Mouse (Mus musculus): ENCODE measurements around the gene St6galnac5. TPM values are rescaled to one million over a fixed set of nuclear protein-coding genes. Genes with fewer than 3 reads are reported as not detected.

St6galnac5 gene
- polyA plus RNA-seq, 1 experiment from 2014 or later: 0.66 TPM

- no peaks in the 10 kb centered on the region for H3K36me3 ChIP-seq (ENCODE audit: insufficient read depth, low read length)
- no peaks in the 10 kb centered on the region for H3K27me3 ChIP-seq (ENCODE audit: insufficient read depth, low read length)
- no peak for ATAC-seq (replicated peaks; ENCODE audit: low FRiP score, low read depth)
- no peak overlapping the region for H3K27ac ChIP-seq
- peak; percentile 28 for DNase-seq (ENCODE audit: low spot score)
- TF ChIP-seq CTCF (IDR thresholded peaks at IDR 0.05; ENCODE audit: low read depth): no peak
- no peak overlapping the region for H3K9ac ChIP-seq (ENCODE audit: low read depth, low read length)
- 56% methylated on average over 11 of the region's 11 CpGs for WGBS
- no peaks in the 10 kb centered on the region for H3K9me3 ChIP-seq (replicated peaks; ENCODE audit: low read length)
- no peak overlapping the region for H3K4me3 ChIP-seq (replicated peaks; ENCODE audit: low read depth, low read length)
- H3K4me2 ChIP-seq (ENCODE audit: low read length): no peak overlapping the region
- no peaks in the 10 kb centered on the region for H3K4me1 ChIP-seq (replicated peaks; ENCODE audit: insufficient read depth, low read length)
Measured at GRCm38 (mm10) chr3:152951634-152952545, 30.2 kb downstream of the St6galnac5 start.

- 0 out of 2 replicates have a peak, but pooled peaks have one; percentile 18 for TF ChIP-seq CTCF (IDR thresholded peaks at IDR 0.05; ENCODE audit: low read depth)
- 93% methylated on average over 9 of the region's 9 CpGs for WGBS
Measured at GRCm38 (mm10) chr3:152950914-152951313, 31.1 kb downstream of the St6galnac5 start.

GRCm38 (mm10) chr3:152950299-152950698, 31.7 kb downstream of the St6galnac5 start:
- Histone ChIP-seq H3K4me3 (replicated peaks; ENCODE audit: low read depth, low read length) (no peak overlapping the region), H3K9ac (ENCODE audit: low read depth, low read length) (no peak overlapping the region), H3K27ac (no peak overlapping the region), H3K9me3 (replicated peaks; ENCODE audit: low read length) (no peaks in the 10 kb centered on the region), H3K36me3 (ENCODE audit: insufficient read depth, low read length) (no peaks in the 10 kb centered on the region), H3K27me3 (ENCODE audit: insufficient read depth, low read length) (no peaks in the 10 kb centered on the region), H3K4me2 (ENCODE audit: low read length) (no peak overlapping the region), H3K4me1 (replicated peaks; ENCODE audit: insufficient read depth, low read length) (no peaks in the 10 kb centered on the region)
- DNase-seq (ENCODE audit: low spot score): no peak
- WGBS: 91% methylated on average over 5 of the region's 5 CpGs
- no peak for ATAC-seq (replicated peaks; ENCODE audit: low FRiP score, low read depth)
- TF ChIP-seq CTCF (IDR thresholded peaks at IDR 0.05; ENCODE audit: low read depth): no peak

More at GRCm38 (mm10) chr3:152950914-152951313, 31.1 kb downstream of the St6galnac5 start:
- Histone ChIP-seq H3K9me3 (replicated peaks; ENCODE audit: low read length) (no peaks in the 10 kb centered on the region), H3K27me3 (ENCODE audit: insufficient read depth, low read length) (no peaks in the 10 kb centered on the region), H3K36me3 (ENCODE audit: insufficient read depth, low read length) (no peaks in the 10 kb centered on the region), H3K9ac (ENCODE audit: low read depth, low read length) (no peak overlapping the region), H3K4me2 (ENCODE audit: low read length) (no peak overlapping the region), H3K27ac (no peak overlapping the region), H3K4me1 (replicated peaks; ENCODE audit: insufficient read depth, low read length) (no peaks in the 10 kb centered on the region), H3K4me3 (replicated peaks; ENCODE audit: low read depth, low read length) (no peak overlapping the region)
- DNase-seq (ENCODE audit: low spot score) (no peak), ATAC-seq (replicated peaks; ENCODE audit: low FRiP score, low read depth) (no peak)

GRCm38 (mm10) chr3:152949233-152949777, 32.7 kb downstream of the St6galnac5 start:
- no peak for DNase-seq (ENCODE audit: low spot score)
- no peak for TF ChIP-seq CTCF (IDR thresholded peaks at IDR 0.05; ENCODE audit: low read depth)
- no peaks in the 10 kb centered on the region for H3K36me3 ChIP-seq (ENCODE audit: insufficient read depth, low read length)
- no peak overlapping the region for H3K9ac ChIP-seq (ENCODE audit: low read depth, low read length)
- no peak overlapping the region for H3K4me2 ChIP-seq (ENCODE audit: low read length)
- no peaks in the 10 kb centered on the region for H3K27me3 ChIP-seq (ENCODE audit: insufficient read depth, low read length)
- no peak for ATAC-seq (replicated peaks; ENCODE audit: low FRiP score, low read depth)
- no peak overlapping the region for H3K27ac ChIP-seq
- no peaks in the 10 kb centered on the region for H3K9me3 ChIP-seq (replicated peaks; ENCODE audit: low read length)
- WGBS: 89% methylated on average over 15 of the region's 15 CpGs
- H3K4me3 ChIP-seq (replicated peaks; ENCODE audit: low read depth, low read length): no peak overlapping the region
- H3K4me1 ChIP-seq (replicated peaks; ENCODE audit: insufficient read depth, low read length): no peaks in the 10 kb centered on the region

GRCm38 (mm10) chr3:152948556-152948955, 33.5 kb downstream of the St6galnac5 start:
- H3K4me3 ChIP-seq (replicated peaks; ENCODE audit: low read depth, low read length): no peak overlapping the region
- no peak for DNase-seq (ENCODE audit: low spot score)
- no peaks in the 10 kb centered on the region for H3K36me3 ChIP-seq (ENCODE audit: insufficient read depth, low read length)
- H3K4me2 ChIP-seq (ENCODE audit: low read length): no peak overlapping the region
- no peaks in the 10 kb centered on the region for H3K27me3 ChIP-seq (ENCODE audit: insufficient read depth, low read length)
- H3K27ac ChIP-seq: no peak overlapping the region
- 79% methylated on average over 7 of the region's 7 CpGs for WGBS
- H3K9me3 ChIP-seq (replicated peaks; ENCODE audit: low read length): no peaks in the 10 kb centered on the region
- H3K9ac ChIP-seq (ENCODE audit: low read depth, low read length): no peak overlapping the region
- H3K4me1 ChIP-seq (replicated peaks; ENCODE audit: insufficient read depth, low read length): no peaks in the 10 kb centered on the region
- TF ChIP-seq CTCF (IDR thresholded peaks at IDR 0.05; ENCODE audit: low read depth): no peak
- no peak for ATAC-seq (replicated peaks; ENCODE audit: low FRiP score, low read depth)

GRCm38 (mm10) chr3:152947031-152947640, 34.9 kb downstream of the St6galnac5 start:
- no peak overlapping the region for H3K9ac ChIP-seq (ENCODE audit: low read depth, low read length)
- no peak overlapping the region for H3K4me2 ChIP-seq (ENCODE audit: low read length)
- no peak for DNase-seq (ENCODE audit: low spot score)
- no peak for ATAC-seq (replicated peaks; ENCODE audit: low FRiP score, low read depth)
- no peak for TF ChIP-seq CTCF (IDR thresholded peaks at IDR 0.05; ENCODE audit: low read depth)
- H3K4me3 ChIP-seq (replicated peaks; ENCODE audit: low read depth, low read length): no peak overlapping the region
- H3K36me3 ChIP-seq (ENCODE audit: insufficient read depth, low read length): no peaks in the 10 kb centered on the region
- H3K4me1 ChIP-seq (replicated peaks; ENCODE audit: insufficient read depth, low read length): no peaks in the 10 kb centered on the region
- H3K27me3 ChIP-seq (ENCODE audit: insufficient read depth, low read length): no peaks in the 10 kb centered on the region
- no peak overlapping the region for H3K27ac ChIP-seq
- no peaks in the 10 kb centered on the region for H3K9me3 ChIP-seq (replicated peaks; ENCODE audit: low read length)
- WGBS: 77% methylated on average over 11 of the region's 11 CpGs
